Mouse (Mus musculus) testis, adult 2 months (tissue): ENCODE results near the gene Pusl1.

Source experiments
- CTCF ChIP-seq: fragments of 200-500 bp; IDR thresholded peaks from 2 replicates; pipeline ENCODE4 v1.5.1; 2012; ENCODE audit warnings: low read depth, mild to moderate bottlenecking, inconsistent platforms, low read length, moderate library complexity; ENCODE audit not compliant: control insufficient read depth, insufficient read depth, insufficient replicate concordance
- POLR2A ChIP-seq: fragments of 200-500 bp; IDR thresholded peaks from 2 replicates; pipeline ENCODE4 v1.6.1; 2012; ENCODE audit warnings: low read depth, mild to moderate bottlenecking, inconsistent platforms, low read length, moderate library complexity; ENCODE audit not compliant: control insufficient read depth

DNA sequence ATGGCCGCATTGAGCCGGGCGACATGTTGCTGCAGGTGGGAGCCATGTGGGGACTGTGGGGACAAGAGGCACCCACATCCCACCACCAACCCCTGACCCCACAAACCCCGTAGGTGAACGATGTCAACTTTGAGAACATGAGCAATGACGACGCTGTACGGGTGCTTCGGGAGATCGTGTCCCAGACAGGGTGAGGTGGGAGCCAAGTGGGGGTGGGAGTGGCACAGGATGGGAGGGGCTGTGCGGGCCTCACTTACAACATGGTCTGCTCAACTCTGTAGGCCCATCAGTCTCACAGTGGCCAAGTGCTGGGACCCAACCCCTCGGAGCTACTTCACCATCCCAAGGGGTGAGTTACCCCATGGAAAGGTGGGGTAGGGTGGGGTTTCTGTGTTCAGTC, 36.6 kb downstream of the Pusl1 start:
- TF ChIP-seq CTCF, result no peak
- no peak for TF ChIP-seq POLR2A
